Mouse (Mus musculus): ENCODE measurements around the gene Acin1.

- TF ChIP-seq POLR2A (IDR thresholded peaks at IDR 0.05; ENCODE audit: insufficient read length, low read depth) (no peak), REST (IDR thresholded peaks at IDR 0.05; ENCODE audit: insufficient read depth, insufficient read length) (no peak), MYOG (IDR thresholded peaks at IDR 0.05; ENCODE audit: control insufficient read depth in 1 of 3, insufficient read depth in 1 of 3, insufficient read length in 2 of 3, low read depth in 2 of 3) (no peak), MYOD1 (IDR thresholded peaks at IDR 0.05; ENCODE audit: control insufficient read depth in 1 of 3, insufficient read length in 2 of 3, low read depth in 2 of 3) (no peak)
Measured at GRCm38 (mm10) chr14:54701298-54701697, 14.6 kb upstream of the Acin1 start.

Measured in myocyte (in vitro differentiated cells).